Mouse (Mus musculus) embryonic fibroblast, embryonic 13.5 days (primary cell): ENCODE results near the gene Dclre1a.

ENCODE experiments used
- CTCF ChIP-seq: IDR thresholded peaks from 2 replicates; pipeline ENCODE4 v1.5.1; 2011; ENCODE audit warnings: mild to moderate bottlenecking, control low read depth, low read length, moderate library complexity, borderline replicate concordance; ENCODE audit not compliant: insufficient read depth
- POLR2A ChIP-seq: IDR thresholded peaks from 2 replicates; pipeline ENCODE4 v1.6.1; 2011; ENCODE audit warnings: low read depth, mild to moderate bottlenecking, control low read depth, low read length, moderate library complexity

DNA sequence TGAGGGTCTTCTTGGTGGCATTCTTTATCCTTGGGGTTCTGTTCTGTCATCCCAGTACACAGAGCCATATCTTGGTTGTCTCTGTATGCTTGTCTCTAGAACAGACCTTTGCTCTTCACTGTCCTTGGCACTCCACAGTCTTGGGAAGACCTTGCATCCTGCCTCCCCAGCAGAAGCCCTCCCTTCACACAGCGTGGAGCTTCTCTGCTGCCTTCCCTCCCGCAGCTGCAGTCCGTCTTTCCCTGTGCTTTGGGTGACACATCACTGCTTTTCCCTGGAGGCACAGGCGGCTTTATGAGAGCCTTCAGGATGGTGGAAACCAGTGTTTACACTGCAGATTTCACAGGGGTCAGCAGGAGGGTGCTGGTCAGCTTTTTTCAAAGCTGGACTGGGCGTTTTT lies 35.8 kb upstream of the Dclre1a start:
- TF ChIP-seq CTCF = no peak
- no peak for TF ChIP-seq POLR2A
